8 mouse cellular contexts compared by ENCODE assay signal in the genomic region with DNA sequence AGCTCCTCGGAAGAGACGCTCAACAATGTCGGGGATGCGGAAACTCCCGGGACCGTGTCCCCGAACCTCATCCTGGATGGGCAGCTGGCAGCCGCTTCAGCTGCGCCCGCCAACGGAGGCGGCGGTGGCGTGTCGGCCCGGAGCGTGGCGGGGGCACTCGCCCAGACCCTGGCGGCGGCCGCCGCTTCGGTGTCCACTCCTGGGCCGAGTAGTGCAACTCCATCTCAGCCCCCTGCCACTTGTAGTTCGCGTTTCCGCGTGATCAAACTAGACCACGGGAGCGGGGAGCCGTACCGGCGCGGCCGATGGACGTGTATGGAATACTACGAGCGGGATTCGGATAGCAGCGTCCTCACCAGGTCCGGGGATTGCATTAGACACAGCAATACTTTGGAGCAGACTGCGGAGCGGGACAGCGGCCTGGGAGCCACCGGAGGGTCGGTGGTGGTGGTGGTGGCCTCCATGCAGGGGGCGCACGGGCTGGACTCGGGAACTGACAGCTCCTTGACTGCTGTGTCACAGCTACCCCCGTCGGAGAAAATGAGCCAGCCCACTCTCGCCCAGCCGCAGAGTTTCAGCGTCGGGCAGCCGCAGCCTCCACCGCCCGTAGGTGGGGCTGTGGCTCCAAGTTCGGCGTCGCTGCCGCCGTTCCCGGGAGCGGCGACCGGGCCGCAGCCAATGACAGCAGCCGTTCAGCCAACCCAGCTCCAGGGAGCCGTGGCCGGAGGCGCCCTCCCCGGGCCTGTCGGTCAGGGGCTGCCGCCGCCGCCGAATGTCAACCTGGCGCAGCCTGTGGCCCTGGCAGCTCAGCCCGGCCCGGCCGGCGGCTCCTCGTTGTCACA. TPM values are rescaled to one million over a fixed set of nuclear protein-coding genes. Genes with fewer than 3 reads are reported as not detected.
A peak's percentile ranks its signal among the peaks of the same experiment; 100 is the strongest.
DNase-seq lines count a peak whose midpoint lies in the region; ATAC-seq and TF ChIP-seq lines count a peak whose summit lies in the region.

No protein-coding gene starts in this region.

- intact Hi-C loops in gastrocnemius, adult 2 months (cut with DNase I): loop anchor here (2.0 to 10.0 kb wide), 6 partner anchors 73 to 571 kb away; a partner anchor contains a TSS
- intact Hi-C loops in left cerebral cortex, postnatal 10 days (cut with DNase I): loop anchor here (2.0 to 5.0 kb wide), 3 partner anchors 76 to 569 kb away; no protein-coding TSS in a partner anchor

- TF ChIP-seq CTCF in gastrocnemius, adult 2 months (IDR thresholded peaks at IDR 0.05): peak; percentile 77
- peak; percentile 59 for TF ChIP-seq CTCF in hindbrain, postnatal 0 days (IDR thresholded peaks at IDR 0.05; ENCODE audit: low read depth)

- under 1% methylated on average over 84 of the region's 85 CpGs for WGBS in hindbrain, postnatal 0 days

- H3K9me3 ChIP-seq in hindbrain, postnatal 0 days (ENCODE audit: low read length): no peaks in the 10 kb centered on the region

- peak overlapping the region; percentile 94 for H3K4me2 ChIP-seq in hindbrain, postnatal 0 days (ENCODE audit: low read depth, low read length)

- no peaks in the 10 kb centered on the region for H3K27me3 ChIP-seq in hindbrain, postnatal 0 days (ENCODE audit: insufficient read depth, low read length)

- H3K9ac ChIP-seq in hindbrain, postnatal 0 days (replicated peaks; ENCODE audit: low read length): peak overlapping the region; percentile 100

- no peaks in the 10 kb centered on the region for H3K36me3 ChIP-seq in hindbrain, postnatal 0 days (ENCODE audit: insufficient read depth, low read length)

- H3K4me1 ChIP-seq in hindbrain, postnatal 0 days (ENCODE audit: insufficient read depth, low read length): peaks cover 12% of the 10 kb centered on the region

- peak overlapping the region; percentile 96 for H3K4me3 ChIP-seq in gastrocnemius, adult 2 months
- peak overlapping the region; percentile 89 for H3K4me3 ChIP-seq in hindbrain, postnatal 0 days (ENCODE audit: low read length)

- ATAC-seq in hindbrain, postnatal 0 days: peak; percentile 85
- ATAC-seq in megakaryocyte progenitor cell, adult 5-6 weeks (replicated peaks; ENCODE audit: poor library complexity): peak; percentile 69

- peak; percentile 80 for DNase-seq in ZHBTc4 (ENCODE audit: low read depth, low spot score)
- peak; percentile 53 to 80 for DNase-seq in cerebellum, postnatal 4 days (ENCODE audit: low spot score in 2 of 2)
- DNase-seq in gastrocnemius, adult 2 months: peak; percentile 92
- DNase-seq in hindbrain, postnatal 0 days (ENCODE audit: low spot score): peak; percentile 92
- DNase-seq in left cerebral cortex, postnatal 10 days (ENCODE audit: extremely low spot score in 1 of 2, low spot score in 2 of 2): peak; percentile 73 to 90
- peak; percentile 86 to 88 for DNase-seq in right cerebral cortex, postnatal 10 days (ENCODE audit: low spot score in 2 of 2)
- DNase-seq in urinary bladder, postnatal 25 days (ENCODE audit: low spot score): peak; percentile 63

- peak overlapping the region; percentile 99 for H3K27ac ChIP-seq in gastrocnemius, adult 2 months
- peak overlapping the region; percentile 99 for H3K27ac ChIP-seq in hindbrain, postnatal 0 days

RNA-seq across cellular contexts. Expression of a gene that starts 1.6 kb away (rescaled TPM):
- total RNA-seq in gastrocnemius, adult 2 months (2021): 10 to 100 TPM; 22.6 to 22.9 TPM
- 39.0 and 40.4 TPM in 2 replicates for total RNA-seq in hindbrain, postnatal 0 days (2014; rRNA removed)
- 10.3 and 10.4 TPM in 2 replicates for polyA plus RNA-seq in hindbrain, postnatal 0 days (2015; fragmentation: Nextera tagmentation; extraction: Ambion mirVana)
- 10 to 100 TPM; 35.1 to 36.3 TPM for total RNA-seq in left cerebral cortex, postnatal 10 days (2021)
- total RNA-seq in megakaryocyte progenitor cell, adult 5-6 weeks (2015): 15.8 and 17.3 TPM in 2 replicates
- total RNA-seq in megakaryocyte progenitor cell, adult 5-6 weeks (2017): 8.5 and 11.4 TPM in 2 replicates

Comparison
In these comparisons a context has a peak if more than half of its experiments do, and no peak if none do; other contexts are left out.
1. Peak in every context shown above with its lines: DNase-seq, ATAC-seq, H3K4me3 ChIP-seq and H3K27ac ChIP-seq.